Mouse (Mus musculus): ENCODE measurements around the gene Zfp143. TPM values are rescaled to one million over a fixed set of nuclear protein-coding genes. Genes with fewer than 3 reads are reported as not detected.
A peak's percentile ranks its signal among the peaks of the same experiment; 100 is the strongest.
"Not testable (repeated sequence)": the region's sequence is repeated elsewhere in the genome, so short reads cannot be mapped to it uniquely, and the experiment has no call there.

Zfp143 gene
- 26.0 and 27.4 TPM in 2 replicates for polyA plus RNA-seq (2016; fragmentation: Nextera tagmentation; extraction: Ambion mirVana)

DNA sequence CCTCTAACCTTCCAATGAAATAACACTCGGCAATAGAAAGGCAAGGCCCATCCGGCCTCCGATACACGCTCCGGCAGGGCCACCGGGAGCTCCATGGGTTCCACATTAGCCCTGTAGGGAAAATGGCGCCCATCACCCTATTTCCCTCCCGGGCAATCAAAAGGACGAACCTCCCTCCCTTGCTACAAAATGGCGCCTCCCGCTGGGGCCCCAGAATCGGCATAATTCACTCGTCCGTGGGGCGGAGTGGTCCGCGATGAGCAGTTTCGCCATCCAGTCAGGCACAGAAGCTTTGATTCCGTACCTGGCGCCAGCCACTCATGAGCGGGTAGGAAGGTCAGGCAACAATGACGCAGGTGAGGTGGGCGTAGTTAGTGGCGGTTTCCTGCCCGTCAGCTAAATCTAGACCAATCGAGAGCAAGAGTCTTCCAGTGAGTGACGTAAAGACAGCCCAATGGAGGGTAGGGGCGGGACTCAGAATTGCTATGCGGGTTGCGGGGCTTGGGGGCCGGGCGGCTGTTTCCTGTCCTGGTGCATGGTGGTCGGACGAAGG is at the start of gene Zfp143:
Gene Zfp143 (plus strand): TSS at position 19 of the 553 bp plus-strand sequence.
- Histone ChIP-seq H3K36me3 (peaks cover 10% of the 10 kb centered on the region), H3K9me3 (no peaks in the 10 kb centered on the region), H3K27me3 (replicated peaks) (no peaks in the 10 kb centered on the region), H3K27ac (peak within 1 kb of the TSS; percentile 100), H3K4me3 (peak within 1 kb of the TSS; percentile 78), H3K4me2 (replicated peaks) (peak within 1 kb of the TSS; percentile 71), H3K9ac (peak within 1 kb of the TSS; percentile 98), H3K4me1 (peaks cover 16% of the 10 kb centered on the region)
- peak; percentile 98 for ATAC-seq (ENCODE audit: low FRiP score, low read depth)
- WGBS, result under 1% methylated on average over 34 of the region's 34 CpGs

DNA sequence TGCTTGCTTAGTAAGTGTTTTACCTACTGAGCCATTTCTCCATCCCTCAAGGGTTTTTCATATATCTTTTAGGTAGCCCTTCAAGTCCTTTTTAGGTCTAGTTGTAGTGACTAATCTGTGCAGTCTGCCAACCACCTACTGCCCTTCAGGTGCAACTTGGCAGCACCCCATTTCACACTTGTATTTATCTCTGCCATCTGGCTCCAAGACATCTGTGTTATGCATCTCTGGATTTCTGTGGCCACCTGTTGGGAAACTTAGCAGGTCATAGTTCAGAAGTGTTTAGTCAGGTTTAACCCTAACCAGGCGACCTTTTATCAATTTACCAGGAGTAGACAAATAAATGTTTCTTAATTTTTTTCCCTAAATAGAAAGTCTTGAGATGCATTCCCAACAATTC is 49.6 kb upstream of the Zfp143 start:
- ATAC-seq (ENCODE audit: low FRiP score, low read depth), result no peak
- no peak overlapping the region for H3K27ac ChIP-seq
- H3K4me3 ChIP-seq, result no peak overlapping the region
- H3K9ac ChIP-seq, result no peak overlapping the region
- H3K27me3 ChIP-seq (replicated peaks), result no peaks in the 10 kb centered on the region
- 44% methylated on average over 1 of the region's 1 CpGs for WGBS
- no peaks in the 10 kb centered on the region for H3K4me1 ChIP-seq
- no peaks in the 10 kb centered on the region for H3K36me3 ChIP-seq
- no peak overlapping the region for H3K4me2 ChIP-seq (replicated peaks)
- no peaks in the 10 kb centered on the region for H3K9me3 ChIP-seq

DNA sequence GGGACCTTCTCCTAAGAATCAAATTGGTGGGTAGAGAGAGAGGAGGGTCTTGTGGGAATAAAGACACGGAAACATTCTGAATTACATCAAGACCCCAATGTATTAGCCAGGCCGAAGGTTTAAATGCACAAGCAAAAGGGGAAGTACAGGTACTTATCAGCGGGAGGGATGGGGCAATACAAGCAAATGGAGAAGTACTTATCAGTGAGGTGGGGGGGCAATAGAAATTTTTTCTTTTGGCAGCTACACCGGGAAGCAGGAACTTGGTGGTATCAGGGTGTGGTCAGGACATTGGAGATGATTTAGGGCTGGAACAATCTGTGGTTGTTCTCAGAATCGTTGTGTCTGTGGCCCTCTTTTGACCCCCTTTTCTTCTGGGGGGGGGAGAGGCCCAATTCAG is 46.7 kb upstream of the Zfp143 start:
- Histone ChIP-seq H3K4me2 (replicated peaks) (no peak overlapping the region), H3K36me3 (no peaks in the 10 kb centered on the region), H3K9me3 (no peaks in the 10 kb centered on the region), H3K4me1 (no peaks in the 10 kb centered on the region; the same call in 1 of the 2 replicates), H3K4me3 (no peak overlapping the region), H3K27ac (no peak overlapping the region), H3K27me3 (replicated peaks) (no peaks in the 10 kb centered on the region), H3K9ac (no peak overlapping the region)
- 88% methylated on average over 5 of the region's 5 CpGs for WGBS
- no peak for ATAC-seq (ENCODE audit: low FRiP score, low read depth)

DNA sequence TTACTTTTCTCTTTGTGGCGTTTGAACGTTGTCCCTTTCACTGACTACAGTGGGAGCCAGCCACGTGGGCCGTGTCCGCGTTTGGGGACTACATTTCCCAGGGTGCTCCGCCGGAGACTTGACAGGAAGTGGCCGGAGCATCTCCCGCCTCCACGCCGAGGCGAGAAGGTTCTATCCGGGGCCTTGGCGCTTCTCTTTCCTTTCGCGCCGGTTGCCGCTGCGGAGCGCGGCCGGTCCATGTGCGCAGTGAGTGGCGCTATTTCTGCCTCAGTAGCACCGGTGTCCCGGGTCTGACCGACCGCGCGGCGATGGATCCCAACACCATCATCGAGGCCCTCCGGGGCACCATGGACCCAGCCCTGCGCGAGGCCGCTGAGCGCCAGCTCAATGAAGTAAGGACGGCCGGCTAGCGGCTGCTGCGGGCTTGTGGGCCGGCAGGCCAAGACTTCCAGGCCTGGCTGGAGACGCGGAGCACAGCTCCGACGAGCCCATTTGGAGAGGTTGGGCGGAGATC is 42.8 kb upstream of the Zfp143 start, which contains the start of gene Ipo7:
Gene Ipo7 (plus strand): TSS at position 158 of the 514 bp plus-strand sequence.
- Histone ChIP-seq H3K9me3 (no peaks in the 10 kb centered on the region), H3K4me2 (replicated peaks) (peak within 1 kb of the TSS; percentile 92), H3K27me3 (replicated peaks) (no peaks in the 10 kb centered on the region), H3K27ac (peak within 1 kb of the TSS; percentile 74), H3K9ac (peak within 1 kb of the TSS; percentile 95), H3K4me3 (peak within 1 kb of the TSS; percentile 99), H3K4me1 (peaks cover 3% of the 10 kb centered on the region; the same call in 1 of the 2 replicates), H3K36me3 (no peaks in the 10 kb centered on the region)
- peak; percentile 96 for ATAC-seq (ENCODE audit: low FRiP score, low read depth)
- under 1% methylated on average over 48 of the region's 48 CpGs for WGBS

DNA sequence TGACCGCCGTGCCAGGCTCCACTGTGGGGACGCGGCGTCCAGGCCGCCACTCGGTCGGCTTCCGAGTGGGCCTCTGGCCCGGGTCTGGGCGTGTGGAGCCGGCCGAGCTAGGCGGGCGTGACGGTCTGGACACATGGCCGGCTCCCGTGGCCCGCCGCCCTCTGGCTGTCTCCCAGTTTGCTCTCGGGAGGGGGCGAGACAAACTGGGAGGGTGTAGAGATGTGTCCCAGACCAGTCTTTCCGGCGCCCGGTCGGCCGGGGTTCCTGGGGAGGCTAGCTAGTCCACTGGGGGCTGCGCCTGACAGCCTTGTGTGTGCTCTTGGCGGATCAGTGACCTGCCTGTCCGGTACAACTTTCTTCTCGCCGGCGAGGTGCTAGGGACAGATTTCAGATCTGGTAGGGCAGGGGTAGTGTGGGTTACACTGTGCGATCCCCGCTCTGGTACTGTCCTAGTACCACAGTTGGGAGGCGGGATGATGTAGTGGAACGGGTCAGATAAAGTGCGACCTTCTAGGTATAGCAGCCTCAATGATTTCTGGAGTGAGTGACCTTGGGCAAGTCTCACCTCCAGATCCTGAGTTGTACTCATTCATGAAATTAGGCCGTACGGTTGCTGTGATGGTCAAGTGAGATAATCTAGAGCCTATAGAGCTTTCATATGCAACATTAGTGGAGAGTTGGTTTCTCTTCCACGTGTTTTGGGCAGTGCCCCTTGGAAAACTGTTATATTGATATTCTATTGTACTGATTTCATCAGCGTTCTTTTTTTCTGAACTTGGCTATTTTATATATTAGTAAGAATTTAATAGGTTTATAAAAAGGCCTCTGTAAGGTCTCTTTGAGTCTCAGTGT is 42.2 kb upstream of the Zfp143 start:
- Histone ChIP-seq H3K4me2 (replicated peaks) (peak overlapping the region; percentile 92), H3K27me3 (replicated peaks) (no peaks in the 10 kb centered on the region), H3K27ac (peak overlapping the region; percentile 74), H3K4me1 (peaks cover 3% of the 10 kb centered on the region; the same call in 1 of the 2 replicates), H3K36me3 (no peaks in the 10 kb centered on the region; the same call in 1 of the 2 replicates), H3K4me3 (peak overlapping the region; percentile 99), H3K9ac (peak overlapping the region; percentile 95), H3K9me3 (peaks cover under 1% of the 10 kb centered on the region; the same call in 1 of the 2 replicates)
- peak; percentile 77 for ATAC-seq (ENCODE audit: low FRiP score, low read depth)
- under 1% methylated on average over 42 of the region's 42 CpGs for WGBS

DNA sequence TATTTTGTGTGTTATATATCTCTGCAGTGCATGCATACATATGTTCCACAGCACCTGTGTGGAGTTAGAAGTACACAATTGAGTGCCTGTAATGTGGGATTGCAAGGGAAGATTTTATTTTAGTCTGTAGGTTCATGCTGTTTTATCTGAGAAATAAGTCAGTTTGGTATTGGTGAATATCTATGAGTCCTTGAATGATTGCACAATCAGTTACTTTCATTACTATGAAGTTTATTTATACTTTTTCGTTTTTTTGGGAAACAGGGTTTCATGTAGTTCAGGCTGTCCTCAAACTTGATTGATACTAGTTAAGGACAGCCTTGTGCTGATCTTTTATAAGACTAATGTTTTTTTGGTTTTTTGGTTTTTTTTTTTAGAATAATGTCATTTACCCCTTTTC is 37.5 kb upstream of the Zfp143 start:
- peaks cover 3% of the 10 kb centered on the region; the same call in 1 of the 2 replicates for H3K4me1 ChIP-seq
- 100% methylated on average over 1 of the region's 1 CpGs for WGBS
- no peak overlapping the region for H3K4me2 ChIP-seq (replicated peaks)
- peaks cover 4% of the 10 kb centered on the region; the same call in 1 of the 2 replicates for H3K36me3 ChIP-seq
- no peak overlapping the region for H3K9ac ChIP-seq
- H3K9me3 ChIP-seq, result peaks cover 9% of the 10 kb centered on the region; the same call in 1 of the 2 replicates
- H3K4me3 ChIP-seq, result no peak overlapping the region
- no peak overlapping the region for H3K27ac ChIP-seq
- ATAC-seq (ENCODE audit: low FRiP score, low read depth), result no peak
- no peaks in the 10 kb centered on the region for H3K27me3 ChIP-seq (replicated peaks)

DNA sequence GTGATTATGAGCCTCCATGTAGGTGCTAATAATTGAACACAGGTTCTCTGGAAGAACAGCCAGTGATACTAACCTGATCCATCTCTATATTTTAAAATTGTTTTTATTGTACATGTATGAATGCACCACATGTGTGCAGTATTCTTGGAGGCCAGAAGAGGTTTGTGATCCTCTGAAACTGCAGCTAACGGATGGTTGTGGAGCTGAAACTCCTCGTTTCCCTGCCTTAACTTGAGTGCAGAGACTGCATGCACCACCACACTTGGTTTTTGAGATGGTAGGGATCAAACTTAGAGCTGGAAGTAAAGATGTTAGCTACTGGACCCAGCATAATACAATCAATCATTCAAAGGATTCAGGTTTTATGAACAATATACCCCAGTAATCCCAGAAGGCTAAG is 34.4 kb upstream of the Zfp143 start:
- H3K4me3 ChIP-seq, result no peak overlapping the region
- no peak overlapping the region for H3K9ac ChIP-seq
- H3K9me3 ChIP-seq, result peaks cover 9% of the 10 kb centered on the region; the same call in 1 of the 2 replicates
- no peak overlapping the region for H3K4me2 ChIP-seq (replicated peaks)
- H3K36me3 ChIP-seq, result peaks cover 12% of the 10 kb centered on the region; the same call in 1 of the 2 replicates
- ATAC-seq (ENCODE audit: low FRiP score, low read depth), result no peak
- no peak overlapping the region for H3K27ac ChIP-seq
- H3K27me3 ChIP-seq (replicated peaks), result no peaks in the 10 kb centered on the region
- no peaks in the 10 kb centered on the region for H3K4me1 ChIP-seq
- WGBS, result 86% methylated on average over 2 of the region's 2 CpGs

DNA sequence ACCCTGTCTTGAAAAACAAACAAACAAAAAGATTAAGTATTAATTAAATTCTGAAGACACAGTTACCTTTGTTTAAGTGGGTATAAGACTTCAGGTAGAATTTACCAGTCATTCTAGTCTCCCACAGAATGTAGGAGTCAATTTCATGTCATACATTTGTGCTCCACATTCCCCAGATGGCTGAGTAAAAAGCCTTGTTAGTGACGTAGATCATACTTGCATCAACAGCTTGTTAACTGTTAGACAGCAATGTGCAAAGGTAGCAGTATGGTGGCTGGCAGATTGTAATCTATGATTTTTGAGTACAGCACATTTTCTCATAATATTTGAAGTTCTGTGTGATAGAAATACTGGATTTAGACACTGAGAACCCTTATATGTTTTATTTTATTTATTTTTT is 32.2 kb upstream of the Zfp143 start:
- no peak for ATAC-seq (ENCODE audit: low FRiP score, low read depth)
- no peaks in the 10 kb centered on the region for H3K4me1 ChIP-seq
- peaks cover 30% of the 10 kb centered on the region for H3K36me3 ChIP-seq
- H3K9ac ChIP-seq, result no peak overlapping the region
- peaks cover 9% of the 10 kb centered on the region; the same call in 1 of the 2 replicates for H3K9me3 ChIP-seq
- H3K4me2 ChIP-seq (replicated peaks), result no peak overlapping the region
- WGBS, result 83% methylated on average over 1 of the region's 1 CpGs
- H3K27me3 ChIP-seq (replicated peaks), result no peaks in the 10 kb centered on the region
- H3K27ac ChIP-seq, result no peak overlapping the region
- H3K4me3 ChIP-seq, result no peak overlapping the region

DNA sequence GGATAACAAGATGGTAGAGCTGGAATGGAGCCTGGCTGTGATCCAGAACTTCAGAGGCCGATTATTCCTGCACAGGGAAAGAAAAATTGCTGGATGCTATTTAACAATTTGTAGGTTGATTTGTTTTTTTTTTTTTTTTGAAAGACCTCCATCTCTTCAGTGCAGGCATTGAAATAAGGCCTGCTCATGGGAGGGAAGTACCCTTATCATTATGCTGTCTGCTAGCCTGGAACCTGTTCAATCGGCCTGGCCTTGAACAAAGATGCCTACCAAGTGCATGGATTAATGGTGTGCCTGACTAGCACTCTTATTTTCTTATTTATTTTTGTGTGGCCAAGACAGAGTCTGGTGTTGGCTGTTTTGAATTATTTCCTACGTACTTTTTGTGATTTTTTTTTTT is 30.7 kb upstream of the Zfp143 start:
- 91% methylated on average over 3 of the region's 3 CpGs for WGBS
- peaks cover 33% of the 10 kb centered on the region for H3K36me3 ChIP-seq

DNA sequence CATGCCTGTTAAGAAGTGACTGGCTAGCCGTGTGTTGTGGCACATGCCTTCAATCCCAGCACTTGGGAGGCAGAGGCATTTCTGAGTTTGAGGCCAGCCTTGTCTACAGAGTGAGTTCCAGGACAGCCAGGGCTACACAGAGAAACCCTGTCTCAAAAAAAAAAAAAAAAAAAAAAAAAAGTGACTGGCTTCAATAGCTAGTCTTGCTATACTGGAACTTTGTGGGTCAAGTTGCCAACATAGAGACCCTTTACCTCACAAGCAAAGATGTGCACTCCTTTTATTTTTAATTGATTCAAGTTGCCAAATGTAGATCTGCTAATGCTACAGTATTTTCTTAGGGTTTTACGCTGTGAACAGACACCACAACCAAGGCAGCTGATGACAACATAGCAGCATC is 3.3 kb upstream of the Zfp143 start:
- not testable (repeated sequence) for H3K9me3 ChIP-seq; H3K9ac ChIP-seq; H3K27me3 ChIP-seq (replicated peaks); H3K27ac ChIP-seq; ATAC-seq (ENCODE audit: low FRiP score, low read depth); H3K4me3 ChIP-seq; H3K4me2 ChIP-seq (replicated peaks)
- H3K4me1 ChIP-seq, result peaks cover 12% of the 10 kb centered on the region
- WGBS, result 96% methylated on average over 2 of the region's 2 CpGs
- peaks cover 31% of the 10 kb centered on the region for H3K36me3 ChIP-seq

More for the DNA sequence above, 30.7 kb upstream of the Zfp143 start:
- Histone ChIP-seq H3K4me3 (no peak overlapping the region), H3K27me3 (replicated peaks) (no peaks in the 10 kb centered on the region), H3K4me2 (replicated peaks) (no peak overlapping the region), H3K9me3 (no peaks in the 10 kb centered on the region), H3K9ac (no peak overlapping the region), H3K4me1 (no peaks in the 10 kb centered on the region), H3K27ac (no peak overlapping the region)
- no peak for ATAC-seq (ENCODE audit: low FRiP score, low read depth)

DNA sequence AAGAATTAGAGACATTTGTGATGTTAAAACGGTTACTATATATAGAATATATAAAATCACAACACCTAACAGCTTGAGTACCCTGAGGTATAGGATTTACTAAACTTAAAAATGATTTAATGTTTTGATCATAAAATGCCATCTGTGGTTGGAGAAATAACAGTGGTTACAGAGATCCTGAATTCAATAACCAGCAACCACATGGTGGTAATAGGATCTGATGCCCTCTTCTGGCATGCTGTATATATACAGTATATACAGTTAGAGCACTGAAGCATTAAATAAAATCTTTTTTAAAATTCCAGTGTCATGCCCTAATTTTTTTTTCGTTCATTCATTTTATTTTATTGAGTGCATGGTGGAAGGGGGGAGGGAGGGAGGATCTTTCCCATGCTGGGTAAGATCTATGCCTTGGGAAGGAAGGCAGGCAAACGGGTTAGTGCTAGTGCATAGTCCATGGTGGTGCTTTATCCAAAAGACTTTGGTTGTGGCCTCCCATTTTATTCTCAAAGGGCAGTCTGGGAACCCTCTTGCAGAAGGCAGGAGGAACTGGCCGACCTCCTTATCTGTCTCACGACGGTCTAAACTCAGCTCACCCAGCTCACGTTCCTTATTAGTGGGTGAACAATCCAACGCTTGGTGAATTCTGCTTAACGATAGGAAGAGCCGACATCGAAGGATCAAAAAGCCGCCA is 1.8 kb upstream of the Zfp143 start:
- Histone ChIP-seq H3K27ac (no peak overlapping the region), H3K9ac (no peak overlapping the region), H3K27me3 (replicated peaks) (no peaks in the 10 kb centered on the region), H3K4me3 (0 out of 2 replicates have a peak overlapping the region, but pooled peaks have one; percentile 1), H3K4me1 (peaks cover 16% of the 10 kb centered on the region), H3K4me2 (replicated peaks) (peak overlapping the region; percentile 71; the same call in 1 of the 2 replicates), H3K9me3 (no peaks in the 10 kb centered on the region), H3K36me3 (peaks cover 18% of the 10 kb centered on the region)
- 88% methylated on average over 12 of the region's 12 CpGs for WGBS
- ATAC-seq (ENCODE audit: low FRiP score, low read depth), result no peak

Data from neural tube, embryonic 12.5 days (tissue).